Mouse (Mus musculus) CH12F3 (cell line): ENCODE measurements around the gene Capn1.

Experiments used
- in situ Hi-C: fragments of 300-500 bp; cut with MboI; formaldehyde crosslinking; loops from 2 replicates; pipeline ENCODE4 v1.14.3; 2020; ENCODE audit warnings: low sequenced_read_pairs

The Capn1 gene

GRCm38 (mm10) chr19:5990921-5991320, 24.8 kb downstream of the Capn1 start:
- in situ Hi-C loops, result no loop called here

GRCm38 (mm10) chr19:5990033-5990432, 25.7 kb downstream of the Capn1 start:
- in situ Hi-C loops, result no loop called here

GRCm38 (mm10) chr19:5989585-5989984, 26.1 kb downstream of the Capn1 start:
- in situ Hi-C loops, result no loop called here

- in situ Hi-C loops, result no loop called here
Measured at GRCm38 (mm10) chr19:5988815-5989452, 26.8 kb downstream of the Capn1 start.

- in situ Hi-C loops, result no loop called here
Measured at GRCm38 (mm10) chr19:5988027-5988814, 27.5 kb downstream of the Capn1 start.

- in situ Hi-C loops, result no loop called here
Measured at GRCm38 (mm10) chr19:5986043-5986442, 29.7 kb downstream of the Capn1 start, which contains the start of gene Slc22a20. Slc22a20 (minus strand) TSS chr19:5986143.

GRCm38 (mm10) chr19:5980477-5980876, 35.2 kb downstream of the Capn1 start:
- in situ Hi-C loops, result no loop called here

GRCm38 (mm10) chr19:5977717-5978116, 38.0 kb downstream of the Capn1 start:
- in situ Hi-C loops, result no loop called here

- in situ Hi-C loops, result no loop called here
Measured at GRCm38 (mm10) chr19:5975676-5976075, 40.0 kb downstream of the Capn1 start.

GRCm38 (mm10) chr19:5975112-5975511, 40.6 kb downstream of the Capn1 start:
- in situ Hi-C loops, result no loop called here

- in situ Hi-C loops, result loop anchor here (10.0 kb wide), 1 partner anchor 157 kb away; the partner anchor contains the start of gene Snx15
Measured at GRCm38 (mm10) chr19:5967664-5968063, 48.0 kb downstream of the Capn1 start.

GRCm38 (mm10) chr19:5966786-5967185, 48.9 kb downstream of the Capn1 start:
- in situ Hi-C loops, result loop anchor here (10.0 kb wide), 1 partner anchor 158 kb away; the partner anchor contains the start of gene Snx15

- in situ Hi-C loops, result loop anchor here (10.0 kb wide), 1 partner anchor 159 kb away; the partner anchor contains the start of gene Snx15
Measured at GRCm38 (mm10) chr19:5965910-5966309, 49.8 kb downstream of the Capn1 start.

- in situ Hi-C loops, result loop anchor here (10.0 kb wide), 1 partner anchor 160 kb away; the partner anchor contains the start of gene Snx15
Measured at GRCm38 (mm10) chr19:5965280-5965679, 50.4 kb downstream of the Capn1 start.

- in situ Hi-C loops, result loop anchor here (10.0 kb wide), 1 partner anchor 160 kb away; the partner anchor contains the start of gene Snx15
Measured at GRCm38 (mm10) chr19:5964804-5965203, 50.9 kb downstream of the Capn1 start.

- in situ Hi-C loops, result loop anchor here (10.0 kb wide), 1 partner anchor 161 kb away; the partner anchor contains the start of gene Snx15
Measured at GRCm38 (mm10) chr19:5963883-5964562, 51.7 kb downstream of the Capn1 start, which contains the start of gene Pola2. Pola2 (minus strand) TSS chr19:5964202.

- in situ Hi-C loops, result loop anchor here (10.0 kb wide), 1 partner anchor 162 kb away; the partner anchor contains the start of gene Snx15
Measured at GRCm38 (mm10) chr19:5962651-5963050, 53.0 kb downstream of the Capn1 start.

- in situ Hi-C loops, result loop anchor here (5.0 kb wide), 1 partner anchor 35 kb away; the partner anchor contains the start of gene Cdc42ep2
Measured at GRCm38 (mm10) chr19:5957371-5957770, 58.3 kb downstream of the Capn1 start.

GRCm38 (mm10) chr19:5956685-5957084, 59.0 kb downstream of the Capn1 start:
- in situ Hi-C loops, result loop anchor here (5.0 kb wide), 1 partner anchor 34 kb away; the partner anchor contains the start of gene Cdc42ep2
